Mouse (Mus musculus): ENCODE measurements around the gene Rnf157. TPM values are rescaled to one million over a fixed set of nuclear protein-coding genes. Genes with fewer than 3 reads are reported as not detected.

Rnf157 gene
- polyA plus RNA-seq, 1 experiment from 2014 or later: 40.5 TPM

DNA sequence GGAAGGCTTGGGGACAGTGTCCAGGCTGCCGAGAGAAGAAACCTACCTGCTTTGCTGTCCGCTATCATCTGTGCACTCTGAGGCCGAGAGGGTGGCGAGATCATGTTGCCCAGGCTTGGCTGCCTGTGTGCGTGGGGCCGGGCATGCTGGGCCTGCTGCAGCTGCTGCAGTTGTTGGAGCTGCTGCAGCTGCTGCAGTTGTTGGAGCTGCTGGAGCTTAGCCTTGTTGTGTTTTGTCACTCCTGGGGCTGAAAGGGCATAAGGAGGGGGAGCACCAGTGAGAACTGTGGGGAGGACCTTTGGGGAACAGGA is 30.0 kb upstream of the Rnf157 start:
- H3K27me3 ChIP-seq: no peaks in the 10 kb centered on the region
- POLR2A ChIA-PET: interaction anchor here (0.6 kb wide), 1 partner anchor 70 kb away, joined by 3 read pairs; no protein-coding TSS in a partner anchor
- DNase-seq (ENCODE audit: low read depth, low spot score) (no peak), ATAC-seq (no peak)
- in situ Hi-C loops (cut with MboI; ENCODE audit: low pct_unique_long_range_greater_than_20kb): loop anchor here (5.0 kb wide), 1 partner anchor 126 kb away; no protein-coding TSS in a partner anchor
- CTCF ChIA-PET: no interaction called here
- TF ChIP-seq CTCF (IDR thresholded peaks at IDR 0.05): no peak

GRCm38 (mm10) chr11:116442129-116442866 is 29.5 kb upstream of the Rnf157 start:
- DNase-seq (ENCODE audit: low read depth, low spot score): no peak
- no peak for TF ChIP-seq CTCF (IDR thresholded peaks at IDR 0.05)
- H3K27me3 ChIP-seq: no peaks in the 10 kb centered on the region
- in situ Hi-C loops (cut with MboI; ENCODE audit: low pct_unique_long_range_greater_than_20kb): loop anchor here (5.0 kb wide), 1 partner anchor 125 kb away; no protein-coding TSS in a partner anchor
- no peak for ATAC-seq
- ChIA-PET POLR2A (interaction anchor here (0.6 kb wide), 1 partner anchor 70 kb away, joined by 3 read pairs; no protein-coding TSS in a partner anchor), CTCF (no interaction called here)

DNA sequence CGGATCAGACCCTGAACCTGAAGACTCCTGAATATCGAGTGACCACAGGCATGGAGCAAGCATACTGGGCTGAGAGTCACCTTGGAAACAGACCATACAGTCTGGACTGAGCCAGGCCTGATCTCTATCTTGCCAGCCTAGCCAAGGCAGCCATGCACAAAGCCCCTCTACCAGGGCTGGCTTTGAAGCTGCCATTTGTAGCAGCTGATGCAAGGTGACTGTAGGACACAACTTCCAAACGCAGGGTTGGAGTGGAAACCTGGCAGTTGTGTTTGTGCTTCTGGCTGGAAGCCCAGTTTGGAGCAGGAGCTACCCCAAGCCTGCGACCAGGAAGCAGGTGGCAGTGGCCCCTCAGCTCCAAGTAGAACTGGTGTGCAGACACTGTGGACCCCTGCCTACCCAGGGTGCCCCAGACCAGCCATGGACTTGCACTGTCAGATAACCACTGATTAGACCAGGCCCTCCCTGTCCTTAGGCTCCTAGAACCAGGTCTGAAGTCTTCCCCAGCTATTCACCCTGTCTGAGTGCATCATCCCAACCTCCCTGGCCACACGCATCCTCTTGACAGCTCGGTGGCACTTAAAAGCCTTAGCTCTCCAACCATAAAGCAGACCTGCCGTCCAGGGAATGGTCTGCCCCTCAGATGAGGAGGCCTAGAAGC is 27.7 kb upstream of the Rnf157 start:
- ChIA-PET POLR2A (no interaction called here), CTCF (no interaction called here)
- no peak for ATAC-seq
- in situ Hi-C loops (cut with MboI; ENCODE audit: low pct_unique_long_range_greater_than_20kb): loop anchor here (5.0 kb wide), 1 partner anchor 123 kb away; no protein-coding TSS in a partner anchor
- no peak for DNase-seq (ENCODE audit: low read depth, low spot score)
- no peaks in the 10 kb centered on the region for H3K27me3 ChIP-seq
- no peak for TF ChIP-seq CTCF (IDR thresholded peaks at IDR 0.05)

DNA sequence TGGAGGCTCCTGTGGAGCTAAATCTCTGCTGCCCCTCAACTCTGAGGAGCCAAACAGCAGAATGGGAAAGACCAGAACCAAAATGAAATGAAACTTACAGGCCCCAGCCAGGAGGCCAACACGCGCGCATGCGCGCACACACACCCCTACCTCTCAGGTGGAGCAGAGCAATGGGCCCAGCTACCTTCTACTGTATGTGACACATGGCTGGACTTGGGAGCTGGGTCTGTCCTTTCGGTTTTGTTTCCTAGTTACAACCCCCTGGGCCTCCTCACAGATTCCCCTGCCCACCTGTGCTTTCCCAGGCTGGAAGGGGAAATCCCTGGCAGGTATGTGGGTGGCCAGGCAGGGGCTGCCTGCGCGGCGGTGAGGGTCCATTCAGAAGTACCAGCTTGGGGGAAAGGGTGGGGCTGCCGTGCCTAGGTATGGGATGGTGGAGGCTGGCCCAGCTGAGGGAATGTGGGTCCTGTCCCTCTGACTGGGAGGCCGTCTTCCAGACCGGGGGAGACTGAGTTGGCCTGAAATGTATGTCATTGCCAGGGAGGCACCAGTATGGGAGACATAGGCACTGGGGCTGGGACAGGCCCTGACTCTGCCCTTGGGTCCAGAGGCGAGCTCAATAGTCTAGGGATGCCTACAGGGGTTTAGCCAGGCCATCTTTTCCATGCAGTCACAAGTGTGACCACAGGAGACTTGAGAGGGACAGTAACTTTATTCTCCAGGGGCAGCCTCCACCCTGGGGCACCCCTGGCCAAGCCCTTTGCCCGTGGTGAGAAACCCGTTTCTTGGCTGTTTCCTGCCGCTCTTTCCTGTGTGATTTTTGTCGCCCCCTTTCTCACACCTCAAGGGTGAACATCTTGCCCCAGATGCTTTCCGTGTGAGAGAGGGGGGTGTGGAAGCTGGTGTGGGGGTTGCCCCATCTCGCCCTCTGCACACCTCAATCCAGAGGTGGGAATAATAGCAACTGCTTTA is 26.7 kb upstream of the Rnf157 start:
- POLR2A ChIA-PET: no interaction called here
- DNase-seq (ENCODE audit: low read depth, low spot score) (no peak), ATAC-seq (no peak)
- in situ Hi-C loops (cut with MboI; ENCODE audit: low pct_unique_long_range_greater_than_20kb): loop anchor here (5.0 kb wide), 1 partner anchor 122 kb away; no protein-coding TSS in a partner anchor
- CTCF ChIA-PET: no interaction called here
- H3K27me3 ChIP-seq: no peaks in the 10 kb centered on the region
- TF ChIP-seq CTCF (IDR thresholded peaks at IDR 0.05): no peak

DNA sequence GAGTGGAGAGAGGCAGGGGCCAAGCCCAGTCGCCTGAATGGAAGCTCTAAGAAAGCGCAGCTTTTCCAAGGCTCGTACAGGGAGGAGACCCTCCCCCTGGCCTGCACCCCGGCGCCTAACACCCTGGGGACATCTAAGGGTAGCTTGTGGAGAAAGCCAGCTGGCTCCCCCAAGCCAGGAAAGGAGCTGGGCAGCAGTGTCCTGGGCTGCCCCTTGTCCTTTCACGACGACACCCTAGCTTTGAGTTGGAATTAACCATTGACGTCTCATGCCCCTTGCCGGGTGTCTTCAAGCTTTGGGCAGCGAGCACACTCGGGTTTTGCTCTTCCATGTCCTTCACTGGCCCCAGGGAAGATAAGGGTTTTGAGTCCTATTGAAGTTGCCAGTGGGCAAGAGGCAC is 24.7 kb upstream of the Rnf157 start:
- POLR2A ChIA-PET: interaction anchor here (1.2 to 1.6 kb wide), 2 partner anchors 29 to 64 kb away, joined by 3 to 4 read pairs; no protein-coding TSS in a partner anchor
- TF ChIP-seq CTCF (IDR thresholded peaks at IDR 0.05): no peak
- no peak for DNase-seq (ENCODE audit: low read depth, low spot score)
- H3K27me3 ChIP-seq: no peaks in the 10 kb centered on the region
- in situ Hi-C loops (cut with MboI; ENCODE audit: low pct_unique_long_range_greater_than_20kb): no loop called here
- ATAC-seq: no peak
- CTCF ChIA-PET: interaction anchor here (0.9 to 2.1 kb wide), 5 partner anchors 9 to 119 kb away, joined by 3 to 6 read pairs (median 3); no protein-coding TSS in a partner anchor

- DNase-seq (ENCODE audit: low read depth, low spot score) (no peak), ATAC-seq (no peak)
- CTCF ChIA-PET: interaction anchor here (0.9 to 2.1 kb wide), 5 partner anchors 9 to 118 kb away, joined by 3 to 6 read pairs (median 3); no protein-coding TSS in a partner anchor
- TF ChIP-seq CTCF (IDR thresholded peaks at IDR 0.05): no peak
- no peaks in the 10 kb centered on the region for H3K27me3 ChIP-seq
- POLR2A ChIA-PET: interaction anchor here (1.2 to 1.6 kb wide), 2 partner anchors 28 to 63 kb away, joined by 3 to 4 read pairs; no protein-coding TSS in a partner anchor
- in situ Hi-C loops (cut with MboI; ENCODE audit: low pct_unique_long_range_greater_than_20kb): no loop called here
These were observed 24.0 kb upstream of the Rnf157 start for GRCm38 (mm10) chr11:116436725-116437331.

- in situ Hi-C loops (cut with MboI; ENCODE audit: low pct_unique_long_range_greater_than_20kb): no loop called here
These were observed 23.3 kb upstream of the Rnf157 start for GRCm38 (mm10) chr11:116435992-116436724.

DNA sequence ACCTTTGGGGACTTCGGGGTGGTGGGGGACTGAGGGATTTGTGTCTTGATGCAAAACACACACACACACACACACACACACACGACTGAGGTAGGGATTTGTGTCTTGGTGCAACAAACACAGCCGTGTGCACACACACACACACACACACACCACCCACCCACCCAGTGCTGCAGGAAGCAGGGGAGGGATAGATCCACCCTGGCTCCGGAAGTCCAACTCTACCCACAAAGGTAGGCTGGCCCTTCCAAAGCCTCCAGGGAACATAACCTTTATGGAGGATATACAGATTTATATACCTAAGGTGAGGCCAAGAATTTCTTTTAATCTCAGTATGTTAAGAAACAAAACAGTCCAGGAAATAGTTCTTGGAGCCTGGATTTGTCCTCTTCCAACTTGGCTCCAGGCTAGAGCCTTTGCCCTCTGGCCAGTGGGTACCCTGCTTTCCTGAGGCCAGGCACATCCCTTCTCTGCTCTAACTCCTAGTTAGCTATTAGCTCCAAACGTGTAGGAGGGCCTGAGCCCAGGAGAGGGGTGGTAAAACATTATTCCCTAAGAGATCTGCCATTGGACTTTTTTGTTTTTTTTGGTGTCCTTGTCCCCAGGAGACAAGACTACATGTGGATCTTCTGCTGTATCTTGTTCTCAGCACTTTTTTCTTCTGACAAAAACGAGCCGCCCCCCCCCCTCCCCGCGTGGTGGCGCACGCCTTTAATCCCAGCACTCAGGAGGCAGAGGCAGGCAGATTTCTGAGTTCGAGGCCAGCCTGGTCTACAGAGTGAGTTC is 22.3 kb upstream of the Rnf157 start:
- in situ Hi-C loops (cut with MboI; ENCODE audit: low pct_unique_long_range_greater_than_20kb): no loop called here
- H3K27me3 ChIP-seq: no peaks in the 10 kb centered on the region
- ATAC-seq (no peak), DNase-seq (ENCODE audit: low read depth, low spot score) (no peak)
- no peak for TF ChIP-seq CTCF (IDR thresholded peaks at IDR 0.05)
- CTCF ChIA-PET: no interaction called here
- POLR2A ChIA-PET: interaction anchor here (1.0 kb wide), 1 partner anchor 61 kb away, joined by 4 read pairs; no protein-coding TSS in a partner anchor

More at GRCm38 (mm10) chr11:116435992-116436724, 23.3 kb upstream of the Rnf157 start:
- DNase-seq (ENCODE audit: low read depth, low spot score): no peak
- POLR2A ChIA-PET: interaction anchor here (1.6 kb wide), 1 partner anchor 27 kb away, joined by 4 read pairs; no protein-coding TSS in a partner anchor
- no peaks in the 10 kb centered on the region for H3K27me3 ChIP-seq
- CTCF ChIA-PET: interaction anchor here (2.1 kb wide), 1 partner anchor 117 kb away, joined by 6 read pairs; no protein-coding TSS in a partner anchor
- TF ChIP-seq CTCF (IDR thresholded peaks at IDR 0.05): no peak
- ATAC-seq: no peak
